Mouse (Mus musculus): ENCODE results near the gene Smpx. TPM values are rescaled to one million over a fixed set of nuclear protein-coding genes. Genes with fewer than 3 reads are reported as not detected.

Gene Smpx
- polyA plus RNA-seq, 1 experiment = 55.1 TPM

- Histone ChIP-seq H3K27me3 (ENCODE audit: control insufficient read depth, insufficient read depth, insufficient read length) (no peaks in the 10 kb centered on the region), H3K79me2 (ENCODE audit: control insufficient read depth, insufficient read depth) (no peaks in the 10 kb centered on the region), H3ac (ENCODE audit: control insufficient read depth, insufficient read length) (no peak overlapping the region), H3K36me3 (ENCODE audit: control insufficient read depth, insufficient read depth) (no peaks in the 10 kb centered on the region), H3K4me3 (no peak overlapping the region), H3K4me2 (ENCODE audit: low read depth) (no peak overlapping the region)
- TF ChIP-seq TCF3 (IDR thresholded peaks at IDR 0.05; ENCODE audit: insufficient read length, low read depth) = no peak
- TF ChIP-seq E2F4 (IDR thresholded peaks at IDR 0.05; ENCODE audit: insufficient read depth) = no peak
- no peak for TF ChIP-seq MAX (IDR thresholded peaks at IDR 0.05; ENCODE audit: low read depth)
- no peak for TF ChIP-seq CEBPB (IDR thresholded peaks at IDR 0.05; ENCODE audit: insufficient read depth, poor library complexity, severe bottlenecking)
- no peak for TF ChIP-seq MYOD1 (IDR thresholded peaks at IDR 0.05; ENCODE audit: control insufficient read depth in 1 of 3, insufficient read length in 2 of 3, low read depth in 2 of 3)
- TF ChIP-seq TCF12 (IDR thresholded peaks at IDR 0.05; ENCODE audit: insufficient read depth, poor library complexity, severe bottlenecking) = no peak
- no peak for TF ChIP-seq POLR2AphosphoS2 (IDR thresholded peaks at IDR 0.05; ENCODE audit: insufficient read length, low read depth)
- no peak for TF ChIP-seq MYOG (IDR thresholded peaks at IDR 0.05; ENCODE audit: control insufficient read depth in 1 of 3, insufficient read depth in 1 of 3, insufficient read length in 2 of 3, low read depth in 2 of 3)
- no peak for TF ChIP-seq POLR2A (IDR thresholded peaks at IDR 0.05; ENCODE audit: insufficient read length, low read depth)
- no peak for TF ChIP-seq USF1 (IDR thresholded peaks at IDR 0.05; ENCODE audit: low read depth)
- TF ChIP-seq REST (IDR thresholded peaks at IDR 0.05; ENCODE audit: insufficient read depth, insufficient read length) = no peak
Measured at GRCm38 (mm10) chrX:157730622-157731341, 32.1 kb downstream of the Smpx start.

GRCm38 (mm10) chrX:157731658-157732314, 33.1 kb downstream of the Smpx start:
- Histone ChIP-seq H3K4me3 (no peak overlapping the region), H3ac (ENCODE audit: control insufficient read depth, insufficient read length) (no peak overlapping the region), H3K79me2 (ENCODE audit: control insufficient read depth, insufficient read depth) (no peaks in the 10 kb centered on the region), H3K4me2 (ENCODE audit: low read depth) (peak overlapping the region; percentile 48), H3K36me3 (ENCODE audit: control insufficient read depth, insufficient read depth) (no peaks in the 10 kb centered on the region), H3K27me3 (ENCODE audit: control insufficient read depth, insufficient read depth, insufficient read length) (no peaks in the 10 kb centered on the region)
- TF ChIP-seq POLR2A (IDR thresholded peaks at IDR 0.05; ENCODE audit: insufficient read length, low read depth) (no peak), CEBPB (IDR thresholded peaks at IDR 0.05; ENCODE audit: insufficient read depth, poor library complexity, severe bottlenecking) (no peak), SRF (IDR thresholded peaks at IDR 0.05; ENCODE audit: control insufficient read depth, insufficient read length, low read depth) (no peak), MYOG (IDR thresholded peaks at IDR 0.05; ENCODE audit: control insufficient read depth in 1 of 3, insufficient read depth in 1 of 3, insufficient read length in 2 of 3, low read depth in 2 of 3) (no peak), TCF3 (IDR thresholded peaks at IDR 0.05; ENCODE audit: insufficient read length, low read depth) (no peak)

GRCm38 (mm10) chrX:157732346-157732745, 33.6 kb downstream of the Smpx start:
- no peak for TF ChIP-seq E2F4 (IDR thresholded peaks at IDR 0.05; ENCODE audit: insufficient read depth)
- TF ChIP-seq TCF3 (IDR thresholded peaks at IDR 0.05; ENCODE audit: insufficient read length, low read depth) = no peak
- TF ChIP-seq MAX (IDR thresholded peaks at IDR 0.05; ENCODE audit: low read depth) = no peak
- TF ChIP-seq SRF (IDR thresholded peaks at IDR 0.05; ENCODE audit: control insufficient read depth, insufficient read length, low read depth) = no peak
- TF ChIP-seq TCF12 (IDR thresholded peaks at IDR 0.05; ENCODE audit: insufficient read depth, poor library complexity, severe bottlenecking) = no peak
- Histone ChIP-seq H3ac (ENCODE audit: control insufficient read depth, insufficient read length) (no peak overlapping the region), H3K4me3 (no peak overlapping the region), H3K36me3 (ENCODE audit: control insufficient read depth, insufficient read depth) (no peaks in the 10 kb centered on the region), H3K79me2 (ENCODE audit: control insufficient read depth, insufficient read depth) (no peaks in the 10 kb centered on the region), H3K27me3 (ENCODE audit: control insufficient read depth, insufficient read depth, insufficient read length) (no peaks in the 10 kb centered on the region), H3K4me2 (ENCODE audit: low read depth) (peak overlapping the region; percentile 48)

DNA sequence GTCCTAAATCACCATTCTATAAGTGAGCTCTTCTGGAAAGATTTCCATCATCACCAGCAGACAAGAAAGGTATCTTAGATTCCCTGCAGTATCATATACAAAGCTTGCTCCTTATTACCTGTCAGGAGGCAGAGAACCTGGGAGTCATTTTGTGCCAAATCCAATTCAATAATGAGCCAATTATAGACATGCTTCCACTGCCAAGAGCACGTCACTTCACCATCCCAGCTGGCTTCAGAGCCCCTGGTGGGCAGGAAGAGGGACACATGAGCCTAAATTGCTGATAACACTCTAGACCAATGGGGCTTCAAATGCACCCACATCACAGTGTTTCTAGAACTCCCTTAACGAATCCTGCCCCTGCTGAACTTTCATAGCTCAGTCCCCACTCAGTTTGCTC, 35.1 kb downstream of the Smpx start:
- no peak overlapping the region for H3K4me3 ChIP-seq
- H3K36me3 ChIP-seq (ENCODE audit: control insufficient read depth, insufficient read depth) = no peaks in the 10 kb centered on the region
- no peak overlapping the region for H3ac ChIP-seq (ENCODE audit: control insufficient read depth, insufficient read length)
- TF ChIP-seq POLR2A (IDR thresholded peaks at IDR 0.05; ENCODE audit: insufficient read length, low read depth) (no peak), TCF3 (IDR thresholded peaks at IDR 0.05; ENCODE audit: insufficient read length, low read depth) (no peak), E2F4 (IDR thresholded peaks at IDR 0.05; ENCODE audit: insufficient read depth) (no peak), REST (IDR thresholded peaks at IDR 0.05; ENCODE audit: insufficient read depth, insufficient read length) (no peak), MYOD1 (IDR thresholded peaks at IDR 0.05; ENCODE audit: control insufficient read depth in 1 of 3, insufficient read length in 2 of 3, low read depth in 2 of 3) (no peak), USF1 (IDR thresholded peaks at IDR 0.05; ENCODE audit: low read depth) (no peak), MAX (IDR thresholded peaks at IDR 0.05; ENCODE audit: low read depth) (no peak), MYOG (IDR thresholded peaks at IDR 0.05; ENCODE audit: control insufficient read depth in 1 of 3, insufficient read depth in 1 of 3, insufficient read length in 2 of 3, low read depth in 2 of 3) (no peak), TCF12 (IDR thresholded peaks at IDR 0.05; ENCODE audit: insufficient read depth, poor library complexity, severe bottlenecking) (no peak), CEBPB (IDR thresholded peaks at IDR 0.05; ENCODE audit: insufficient read depth, poor library complexity, severe bottlenecking) (no peak)
- H3K27me3 ChIP-seq (ENCODE audit: control insufficient read depth, insufficient read depth, insufficient read length) = no peaks in the 10 kb centered on the region
- no peak overlapping the region for H3K4me2 ChIP-seq (ENCODE audit: low read depth)
- H3K79me2 ChIP-seq (ENCODE audit: control insufficient read depth, insufficient read depth) = no peaks in the 10 kb centered on the region

DNA sequence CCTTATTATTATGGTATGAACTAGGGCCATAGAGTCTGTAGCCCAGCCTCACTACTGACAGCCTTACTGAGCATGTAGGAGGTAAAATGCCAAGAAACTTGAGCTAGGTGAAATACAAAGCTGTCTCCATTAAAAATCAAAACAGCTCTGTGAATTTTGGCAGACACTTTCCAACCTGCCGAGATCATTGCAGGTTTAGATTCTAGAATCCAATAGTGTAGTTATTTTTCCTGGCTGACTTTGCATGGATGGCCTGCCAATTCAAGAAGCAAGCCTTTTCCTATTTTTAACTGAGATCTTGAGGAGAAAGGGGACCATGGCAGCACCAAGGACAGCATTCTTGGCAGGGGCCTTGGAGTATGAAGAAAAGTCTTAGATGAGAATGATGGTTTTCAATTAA, 35.6 kb downstream of the Smpx start:
- Histone ChIP-seq H3K36me3 (ENCODE audit: control insufficient read depth, insufficient read depth) (no peaks in the 10 kb centered on the region), H3K27me3 (ENCODE audit: control insufficient read depth, insufficient read depth, insufficient read length) (no peaks in the 10 kb centered on the region), H3K4me3 (no peak overlapping the region), H3ac (ENCODE audit: control insufficient read depth, insufficient read length) (no peak overlapping the region), H3K79me2 (ENCODE audit: control insufficient read depth, insufficient read depth) (no peaks in the 10 kb centered on the region), H3K4me2 (ENCODE audit: low read depth) (no peak overlapping the region)
- TF ChIP-seq TCF3 (IDR thresholded peaks at IDR 0.05; ENCODE audit: insufficient read length, low read depth) = no peak
- TF ChIP-seq TCF12 (IDR thresholded peaks at IDR 0.05; ENCODE audit: insufficient read depth, poor library complexity, severe bottlenecking) = no peak
- no peak for TF ChIP-seq CEBPB (IDR thresholded peaks at IDR 0.05; ENCODE audit: insufficient read depth, poor library complexity, severe bottlenecking)
- TF ChIP-seq MAX (IDR thresholded peaks at IDR 0.05; ENCODE audit: low read depth) = no peak

All from myocyte (in vitro differentiated cells).